Mouse (Mus musculus): ENCODE measurements around the gene Pfkm. TPM values are rescaled to one million over a fixed set of nuclear protein-coding genes. Genes with fewer than 3 reads are reported as not detected.

Gene Pfkm
- total and polyA plus RNA-seq, 3 experiments = 23.5 to 37.9 (median 29.6) TPM

- Histone ChIP-seq H3K36me3 (replicated peaks in 1 of 2; ENCODE audit: control insufficient read depth in 1 of 2, insufficient read depth in 1 of 2, low read length in 1 of 2) (peaks cover 58 to 90% of the 10 kb centered on the region in 2 experiments), H3K27me3 (replicated peaks) (no peaks in the 10 kb centered on the region), H3K9me3 (replicated peaks; ENCODE audit: low read length) (no peaks in the 10 kb centered on the region), H3K4me3 (replicated peaks in 1 of 3; ENCODE audit: low read depth in 2 of 3, low read length in 2 of 3, poor library complexity in 1 of 3) (no peak overlapping the region), H3K9ac (ENCODE audit: insufficient read depth, low read depth) (no peak overlapping the region), H3K4me2 (ENCODE audit: insufficient read depth, low read depth, poor library complexity, severe bottlenecking) (no peak overlapping the region), H3K4me1 (ENCODE audit: control insufficient read depth in 1 of 2, insufficient read depth in 2 of 2) (peaks cover 5 to 23% of the 10 kb centered on the region in 2 experiments; a peak in 3 of 4 replicates), H3K79me2 (replicated peaks; ENCODE audit: control insufficient read depth, extremely low read depth, insufficient read depth, poor library complexity, severe bottlenecking) (no peaks in the 10 kb centered on the region; the same call in 1 of the 2 replicates), H3K27ac (ENCODE audit: insufficient read depth, low read depth) (no peak overlapping the region)
- DNase-seq (ENCODE audit: extremely low read depth) = no peak
- in situ Hi-C loops (cut with MboI; ENCODE audit: low pct_ligation_motif_present, low pct_unique_long_range_greater_than_20kb, low sequenced_read_pairs) = no loop called here
- TF ChIP-seq RCOR1 (conservative IDR thresholded peaks at IDR 0.05; ENCODE audit: low read depth, low read length) (no peak), BHLHE40 (IDR thresholded peaks at IDR 0.05; ENCODE audit: low read depth, low read length) (no peak), MEF2A (IDR thresholded peaks at IDR 0.05; ENCODE audit: borderline replicate concordance, low read depth, low read length) (no peak), POLR2AphosphoS2 (IDR thresholded peaks at IDR 0.05; ENCODE audit: low read depth, low read length) (no peak), USF1 (IDR thresholded peaks at IDR 0.05; ENCODE audit: low read depth, low read length) (no peak), SMC3 (IDR thresholded peaks at IDR 0.05; ENCODE audit: low read depth, low read length) (no peak), CHD2 (IDR thresholded peaks at IDR 0.05; ENCODE audit: low read length) (no peak), ZNF384 (IDR thresholded peaks at IDR 0.05; ENCODE audit: low read depth, low read length) (no peak), UBTF (IDR thresholded peaks at IDR 0.05; ENCODE audit: low read depth, low read length) (no peak), CTCF (conservative IDR thresholded peaks at IDR 0.05 in 1 of 2, IDR thresholded peaks at IDR 0.05 in 1 of 2; ENCODE audit: low read depth in 2 of 2, low read length in 2 of 2) (no peak), ZC3H11A (IDR thresholded peaks at IDR 0.05; ENCODE audit: low read depth, low read length) (no peak), PAX5 (IDR thresholded peaks at IDR 0.05; ENCODE audit: low read length) (no peak), USF2 (conservative IDR thresholded peaks at IDR 0.05; ENCODE audit: low read depth, low read length) (no peak), ZMIZ1 (IDR thresholded peaks at IDR 0.05; ENCODE audit: low read depth, low read length) (no peak), MAZ (IDR thresholded peaks at IDR 0.05; ENCODE audit: low read depth, low read length) (no peak), EP300 (IDR thresholded peaks at IDR 0.05; ENCODE audit: low read length) (no peak), ELF1 (IDR thresholded peaks at IDR 0.05; ENCODE audit: low read depth, low read length) (no peak), ZKSCAN1 (IDR thresholded peaks at IDR 0.05; ENCODE audit: borderline replicate concordance, low read depth, low read length) (no peak), MAFK (IDR thresholded peaks at IDR 0.05; ENCODE audit: insufficient replicate concordance, low read length) (no peak)
- dilution Hi-C loops (cut with MboI; ENCODE audit: extremely low pct_ligation_motif_present, extremely low pct_unique_long_range_greater_than_20kb, low sequenced_read_pairs) = no loop called here
Measured at GRCm38 (mm10) chr15:98068506-98068905, 23.9 kb upstream of the Pfkm start.

GRCm38 (mm10) chr15:98069566-98070245 is 22.7 kb upstream of the Pfkm start:
- peaks cover 52 to 90% of the 10 kb centered on the region in 2 experiments for H3K36me3 ChIP-seq (replicated peaks in 1 of 2; ENCODE audit: control insufficient read depth in 1 of 2, insufficient read depth in 1 of 2, low read length in 1 of 2)
- DNase-seq (ENCODE audit: extremely low read depth) = no peak
- no peaks in the 10 kb centered on the region for H3K27me3 ChIP-seq (replicated peaks)
- H3K27ac ChIP-seq (ENCODE audit: insufficient read depth, low read depth) = no peak overlapping the region
- in situ Hi-C loops (cut with MboI; ENCODE audit: low pct_ligation_motif_present, low pct_unique_long_range_greater_than_20kb, low sequenced_read_pairs) = no loop called here
- H3K4me1 ChIP-seq (ENCODE audit: control insufficient read depth in 1 of 2, insufficient read depth in 2 of 2) = peaks cover 5 to 34% of the 10 kb centered on the region in 2 experiments; a peak in 3 of 4 replicates
- H3K9me3 ChIP-seq (replicated peaks; ENCODE audit: low read length) = no peaks in the 10 kb centered on the region
- no peak overlapping the region for H3K4me2 ChIP-seq (ENCODE audit: insufficient read depth, low read depth, poor library complexity, severe bottlenecking)
- H3K9ac ChIP-seq (ENCODE audit: insufficient read depth, low read depth) = no peak overlapping the region
- TF ChIP-seq CTCF (conservative IDR thresholded peaks at IDR 0.05 in 1 of 2, IDR thresholded peaks at IDR 0.05 in 1 of 2; ENCODE audit: low read depth in 2 of 2, low read length in 2 of 2) (peak in 1 of 2 experiments; percentile 36; a peak in 2 of 4 replicates), BHLHE40 (IDR thresholded peaks at IDR 0.05; ENCODE audit: low read depth, low read length) (no peak), POLR2AphosphoS2 (IDR thresholded peaks at IDR 0.05; ENCODE audit: low read depth, low read length) (no peak), JUND (conservative IDR thresholded peaks at IDR 0.05; ENCODE audit: low read depth, low read length) (no peak), MXI1 (IDR thresholded peaks at IDR 0.05; ENCODE audit: low read depth, low read length) (no peak), MYC (IDR thresholded peaks at IDR 0.05; ENCODE audit: low read depth, low read length) (no peak), NELFE (IDR thresholded peaks at IDR 0.05; ENCODE audit: low read depth, low read length) (no peak), SMC3 (IDR thresholded peaks at IDR 0.05; ENCODE audit: low read depth, low read length) (peak; percentile 20; the same call in 1 of the 2 replicates), UBTF (IDR thresholded peaks at IDR 0.05; ENCODE audit: low read depth, low read length) (no peak)
- H3K4me3 ChIP-seq (replicated peaks in 1 of 3; ENCODE audit: low read depth in 2 of 3, low read length in 2 of 3, poor library complexity in 1 of 3) = no peak overlapping the region
- no peaks in the 10 kb centered on the region; the same call in 1 of the 2 replicates for H3K79me2 ChIP-seq (replicated peaks; ENCODE audit: control insufficient read depth, extremely low read depth, insufficient read depth, poor library complexity, severe bottlenecking)
- dilution Hi-C loops (cut with MboI; ENCODE audit: extremely low pct_ligation_motif_present, extremely low pct_unique_long_range_greater_than_20kb, low sequenced_read_pairs) = no loop called here

All from CH12.LX (cell line).